Mouse (Mus musculus) layer of hippocampus, adult 9-10 months (tissue): ENCODE data around the gene Fdxacb1.

ENCODE experiments used
- DNase-seq: peaks from one replicate; pipeline ENCODE4 v3.0.0; 2022; ENCODE audit warnings: low spot score

Gene Fdxacb1

GRCm38 (mm10) chr9:50808471-50808870 lies 40.4 kb downstream of the Fdxacb1 start:
- DNase-seq: no peak

GRCm38 (mm10) chr9:50809146-50809545 lies 41.1 kb downstream of the Fdxacb1 start:
- DNase-seq: no peak

- no peak for DNase-seq
These were observed 43.2 kb downstream of the Fdxacb1 start for GRCm38 (mm10) chr9:50811187-50811586.

- no peak for DNase-seq
These were observed 43.7 kb downstream of the Fdxacb1 start for GRCm38 (mm10) chr9:50811746-50812145.

GRCm38 (mm10) chr9:50813796-50814195 lies 45.8 kb downstream of the Fdxacb1 start:
- no peak for DNase-seq

- no peak for DNase-seq
These were observed 47.6 kb downstream of the Fdxacb1 start for GRCm38 (mm10) chr9:50815666-50816065.

DNA sequence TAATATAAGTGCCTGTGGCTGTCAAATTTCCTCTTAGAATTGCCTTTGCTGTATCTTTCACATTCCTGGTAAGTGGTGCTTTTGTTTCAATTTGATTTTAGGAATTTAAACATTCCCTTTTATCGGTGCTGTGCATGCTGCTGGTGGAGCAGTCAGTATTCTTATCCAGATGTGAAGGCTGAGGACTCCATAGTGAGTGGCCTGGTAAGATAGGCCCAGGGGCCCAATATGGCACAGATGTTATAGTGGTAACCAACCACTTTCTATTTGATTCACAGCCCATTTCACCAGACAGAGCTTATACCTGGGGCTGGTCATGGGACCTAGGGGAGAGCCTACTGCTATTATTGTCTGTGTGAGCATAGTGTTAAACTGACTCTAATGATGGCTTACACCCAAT lies 48.5 kb downstream of the Fdxacb1 start:
- DNase-seq: no peak

DNA sequence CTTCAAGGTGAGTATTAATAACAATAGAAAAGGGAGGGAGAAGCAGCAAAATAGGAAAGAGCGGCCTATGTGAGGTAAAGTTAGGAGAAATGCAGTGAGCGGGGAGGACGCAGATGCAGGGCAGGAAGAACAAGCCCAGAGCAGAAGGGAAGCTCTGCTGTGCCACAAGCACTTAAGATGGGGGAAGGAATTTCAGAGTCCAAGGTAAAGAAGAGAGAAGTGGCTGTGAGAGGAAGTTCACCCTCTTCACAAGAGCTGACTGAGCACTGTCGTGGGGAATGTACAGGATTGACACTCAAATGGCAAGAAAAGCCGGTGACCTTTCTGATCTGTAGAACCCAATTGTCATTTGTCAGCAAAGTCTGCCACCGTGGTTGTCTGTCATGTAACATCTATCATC lies 50.0 kb downstream of the Fdxacb1 start:
- DNase-seq: no peak

DNA sequence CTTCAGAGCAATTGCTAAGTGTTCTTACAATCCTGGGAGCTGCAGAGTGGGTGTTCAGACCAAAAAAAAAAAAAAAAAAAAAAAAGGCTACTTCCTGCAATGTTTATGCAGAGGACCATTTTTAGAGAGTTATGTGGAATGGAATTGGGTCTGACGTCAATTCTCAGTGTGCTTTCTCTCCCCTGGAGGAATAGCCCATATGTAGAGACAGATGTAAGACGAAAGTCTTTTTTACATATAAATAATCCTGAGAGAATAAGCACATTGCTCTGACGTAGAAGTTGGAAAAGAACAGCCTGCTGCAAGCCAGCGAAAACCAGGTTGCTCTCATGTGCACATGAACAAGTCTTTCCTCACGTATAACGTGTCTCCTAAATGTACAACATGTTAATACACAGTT lies 51.7 kb downstream of the Fdxacb1 start:
- DNase-seq: no peak

DNA sequence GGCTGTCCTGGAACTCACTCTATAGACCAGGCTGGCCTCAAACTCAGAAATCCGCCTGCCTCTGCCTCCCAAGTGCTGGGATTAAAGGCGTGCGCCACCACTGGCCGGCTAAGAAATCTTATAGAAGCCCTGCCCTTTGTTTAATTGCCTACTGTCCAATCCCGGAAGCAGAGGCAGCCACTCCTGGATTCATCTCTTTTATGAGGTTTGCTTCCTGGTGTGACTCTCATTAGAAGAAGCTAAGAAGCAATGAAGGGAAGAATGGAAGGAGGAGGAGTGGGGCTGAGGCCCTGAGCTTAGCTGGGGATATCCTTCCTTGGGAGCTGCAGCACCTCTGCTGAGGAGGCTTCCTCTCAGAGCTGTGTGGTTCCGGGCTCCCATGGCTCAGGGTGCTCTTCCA lies 53.6 kb downstream of the Fdxacb1 start:
- DNase-seq: no peak

DNA sequence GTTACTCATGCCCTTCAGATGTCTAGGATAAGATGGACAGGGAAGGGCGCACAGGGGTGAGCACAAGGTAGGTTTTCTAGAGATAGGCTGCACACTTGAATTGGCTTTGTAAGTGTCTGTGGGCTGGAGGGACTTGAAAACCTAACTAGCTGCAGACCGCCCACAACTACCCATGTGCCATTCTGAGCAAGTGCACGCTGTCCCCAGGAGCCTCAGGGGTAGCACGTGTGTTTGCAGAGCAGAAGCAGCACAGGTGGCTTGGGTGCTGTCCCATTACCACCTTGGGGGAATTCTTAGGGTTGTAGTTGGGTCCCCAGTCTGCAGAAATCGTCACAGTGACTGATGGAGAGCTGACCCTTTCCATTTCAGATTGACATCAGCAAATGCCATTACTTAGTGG lies 54.2 kb downstream of the Fdxacb1 start:
- DNase-seq: no peak
